Mouse (Mus musculus): ENCODE data around the gene Dcun1d4. TPM values are rescaled to one million over a fixed set of nuclear protein-coding genes. Genes with fewer than 3 reads are reported as not detected.

Gene Dcun1d4
- 0.06 TPM in 1 of 2 replicates, not detected in the other for polyA plus RNA-seq (2012)

DNA sequence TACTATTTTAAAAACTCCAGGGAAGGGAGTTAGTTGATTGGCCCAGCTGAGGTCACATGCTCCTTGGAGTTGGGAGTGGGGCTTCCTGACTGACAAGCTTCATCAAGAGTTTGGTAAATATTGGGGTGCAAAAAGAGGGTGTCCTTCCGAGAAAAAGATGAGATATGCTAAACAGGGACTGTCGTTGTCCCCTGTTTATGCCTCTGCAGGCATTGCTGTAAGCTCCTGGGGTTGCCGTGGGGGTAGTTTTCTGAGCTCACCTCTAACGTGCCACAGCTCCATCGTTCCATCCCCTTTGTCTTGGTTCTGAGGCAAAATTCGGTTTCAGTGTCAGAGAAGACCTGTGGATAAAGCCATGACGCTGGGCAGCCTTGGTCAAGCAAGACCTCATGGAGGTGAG, at the start of gene Dcun1d4:
Dcun1d4 (plus strand) TSS at position 301 of the 400 bp plus-strand sequence.
- Histone ChIP-seq H3K4me3 (replicated peaks) (no peak within 1 kb of the TSS), H3K4me1 (ENCODE audit: control insufficient read depth) (no peaks in the 10 kb centered on the region), H3K9me3 (ENCODE audit: control insufficient read depth, low read length) (no peaks in the 10 kb centered on the region), H3K27me3 (ENCODE audit: control insufficient read depth) (0 out of 2 replicates have a peak, but pooled peaks cover 3% of the 10 kb centered on the region), H3K36me3 (ENCODE audit: control insufficient read depth) (no peaks in the 10 kb centered on the region)
- TF ChIP-seq TAL1 (IDR thresholded peaks at IDR 0.05; ENCODE audit: low read length) = no peak
- TF ChIP-seq GATA1 (IDR thresholded peaks at IDR 0.05; ENCODE audit: low read length) = no peak

DNA sequence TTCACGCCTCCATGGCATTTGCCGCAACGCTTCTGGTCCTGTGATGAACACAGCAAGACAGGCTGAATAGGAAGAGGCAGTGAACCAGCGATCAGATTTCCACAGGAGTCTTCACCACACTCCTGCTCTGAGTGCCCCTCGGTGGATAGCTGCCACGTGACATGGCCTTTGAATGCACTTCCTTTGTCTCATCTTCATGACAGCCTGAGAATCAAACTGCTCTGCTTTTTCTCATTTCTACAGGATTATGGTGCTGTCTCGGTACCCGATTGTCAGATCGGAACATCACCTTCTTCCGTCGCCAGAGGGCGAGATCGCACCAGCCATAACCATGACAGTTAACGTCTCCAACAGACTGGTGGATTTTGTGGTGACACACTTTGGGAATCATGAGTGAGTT, 49.2 kb upstream of the Dcun1d4 start:
- Histone ChIP-seq H3K4me3 (replicated peaks) (no peak overlapping the region), H3K4me1 (ENCODE audit: control insufficient read depth) (no peaks in the 10 kb centered on the region), H3K9me3 (ENCODE audit: control insufficient read depth, low read length) (no peaks in the 10 kb centered on the region), H3K36me3 (ENCODE audit: control insufficient read depth) (no peaks in the 10 kb centered on the region), H3K27me3 (ENCODE audit: control insufficient read depth) (no peaks in the 10 kb centered on the region)
- no peak for TF ChIP-seq GATA1 (IDR thresholded peaks at IDR 0.05; ENCODE audit: low read length)
- TF ChIP-seq TAL1 (IDR thresholded peaks at IDR 0.05; ENCODE audit: low read length) = no peak

DNA sequence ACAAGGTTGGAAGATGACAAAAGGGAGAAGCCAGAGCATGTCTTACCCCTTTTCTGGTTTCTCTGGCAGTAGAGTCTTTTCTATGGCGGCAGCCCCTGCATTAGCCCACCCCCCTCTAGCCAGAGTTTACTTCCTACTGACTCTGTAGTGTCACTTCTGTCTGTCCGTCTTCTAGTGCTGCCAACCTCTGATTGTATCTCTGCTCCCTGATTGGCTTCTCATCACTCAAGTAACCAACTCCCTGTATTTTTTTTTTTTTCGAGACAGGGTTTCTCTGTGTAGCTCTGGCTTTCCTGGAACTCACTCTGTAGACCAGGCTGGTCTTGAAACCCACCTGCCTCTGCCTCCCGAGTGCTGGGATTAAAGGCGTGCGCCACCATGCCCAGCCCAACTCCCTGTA, 48.0 kb upstream of the Dcun1d4 start:
- H3K4me3 ChIP-seq (replicated peaks) = no peak overlapping the region
- H3K4me1 ChIP-seq (ENCODE audit: control insufficient read depth) = no peaks in the 10 kb centered on the region
- H3K36me3 ChIP-seq (ENCODE audit: control insufficient read depth) = no peaks in the 10 kb centered on the region
- no peak for TF ChIP-seq TAL1 (IDR thresholded peaks at IDR 0.05; ENCODE audit: low read length)
- TF ChIP-seq GATA1 (IDR thresholded peaks at IDR 0.05; ENCODE audit: low read length) = no peak
- no peaks in the 10 kb centered on the region for H3K27me3 ChIP-seq (ENCODE audit: control insufficient read depth)
- H3K9me3 ChIP-seq (ENCODE audit: control insufficient read depth, low read length) = no peaks in the 10 kb centered on the region

DNA sequence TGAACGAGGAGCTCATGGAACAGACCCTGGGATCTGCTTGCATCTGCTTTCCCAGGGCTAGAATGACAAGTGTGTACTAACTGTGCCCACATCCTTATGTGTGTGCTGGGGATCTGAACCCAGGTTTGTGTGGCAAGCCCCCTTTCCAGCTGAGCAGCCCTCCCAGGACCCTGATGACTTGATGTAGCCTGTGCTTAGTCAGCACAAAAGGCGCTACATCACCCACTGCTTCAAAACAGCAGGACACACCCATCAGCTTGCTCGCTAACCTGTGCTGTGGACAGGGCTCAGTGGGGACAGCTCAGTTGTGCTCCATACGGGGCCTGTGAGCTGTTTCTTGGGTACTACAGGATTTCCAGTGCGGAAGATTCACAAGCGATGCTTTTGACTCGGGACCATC, 46.0 kb upstream of the Dcun1d4 start:
- H3K9me3 ChIP-seq (ENCODE audit: control insufficient read depth, low read length) = no peaks in the 10 kb centered on the region
- TF ChIP-seq TAL1 (IDR thresholded peaks at IDR 0.05; ENCODE audit: low read length) (no peak), GATA1 (IDR thresholded peaks at IDR 0.05; ENCODE audit: low read length) (no peak)
- no peaks in the 10 kb centered on the region for H3K4me1 ChIP-seq (ENCODE audit: control insufficient read depth)
- H3K27me3 ChIP-seq (ENCODE audit: control insufficient read depth) = no peaks in the 10 kb centered on the region
- H3K36me3 ChIP-seq (ENCODE audit: control insufficient read depth) = no peaks in the 10 kb centered on the region
- no peak overlapping the region for H3K4me3 ChIP-seq (replicated peaks)

DNA sequence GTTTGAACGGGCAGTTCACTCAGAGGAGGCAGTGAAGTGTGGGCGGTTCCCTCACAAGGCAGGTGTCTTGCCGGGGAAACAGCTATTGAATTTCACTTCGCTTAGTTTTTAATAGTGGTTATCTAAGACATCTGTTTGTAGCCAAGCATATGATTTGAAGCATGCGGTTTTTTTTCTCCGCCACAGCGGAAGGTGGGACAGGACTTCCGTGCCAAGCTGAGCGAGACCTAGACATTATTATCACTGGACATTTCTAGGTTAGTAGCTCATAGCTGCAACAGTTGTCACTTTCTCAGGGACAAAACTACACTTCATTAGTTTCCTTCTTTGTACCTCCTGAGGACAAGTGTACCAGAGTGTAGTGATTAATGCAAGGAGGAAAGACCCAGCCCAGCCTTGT, 38.6 kb upstream of the Dcun1d4 start:
- H3K27me3 ChIP-seq (ENCODE audit: control insufficient read depth) = no peaks in the 10 kb centered on the region
- TF ChIP-seq TAL1 (IDR thresholded peaks at IDR 0.05; ENCODE audit: low read length) = no peak
- H3K4me3 ChIP-seq (replicated peaks) = no peak overlapping the region
- H3K9me3 ChIP-seq (ENCODE audit: control insufficient read depth, low read length) = no peaks in the 10 kb centered on the region
- no peaks in the 10 kb centered on the region for H3K36me3 ChIP-seq (ENCODE audit: control insufficient read depth)
- H3K4me1 ChIP-seq (ENCODE audit: control insufficient read depth) = no peaks in the 10 kb centered on the region

DNA sequence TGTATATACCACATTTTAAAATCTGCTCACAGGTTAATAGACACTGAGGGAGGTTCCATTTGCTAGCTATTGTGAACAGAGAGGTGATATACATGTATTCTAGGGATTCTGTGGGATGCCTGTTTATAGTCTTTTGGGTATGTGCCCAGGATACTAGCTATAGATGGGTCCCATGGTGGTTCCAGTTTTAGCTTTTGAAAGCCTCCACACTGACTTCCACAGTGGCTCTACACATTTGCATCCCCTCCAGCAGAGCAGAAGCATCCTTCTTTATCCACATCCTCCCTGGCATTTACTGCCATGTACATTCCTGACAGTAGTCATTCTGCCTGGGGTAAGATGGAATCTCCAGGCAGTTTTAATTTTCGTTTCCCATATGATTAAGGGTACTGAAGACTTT, 30.5 kb upstream of the Dcun1d4 start:
- Histone ChIP-seq H3K4me3 (replicated peaks) (no peak overlapping the region), H3K36me3 (ENCODE audit: control insufficient read depth) (no peaks in the 10 kb centered on the region)
- TF ChIP-seq TAL1 (IDR thresholded peaks at IDR 0.05; ENCODE audit: low read length) (no peak), GATA1 (IDR thresholded peaks at IDR 0.05; ENCODE audit: low read length) (no peak)

DNA sequence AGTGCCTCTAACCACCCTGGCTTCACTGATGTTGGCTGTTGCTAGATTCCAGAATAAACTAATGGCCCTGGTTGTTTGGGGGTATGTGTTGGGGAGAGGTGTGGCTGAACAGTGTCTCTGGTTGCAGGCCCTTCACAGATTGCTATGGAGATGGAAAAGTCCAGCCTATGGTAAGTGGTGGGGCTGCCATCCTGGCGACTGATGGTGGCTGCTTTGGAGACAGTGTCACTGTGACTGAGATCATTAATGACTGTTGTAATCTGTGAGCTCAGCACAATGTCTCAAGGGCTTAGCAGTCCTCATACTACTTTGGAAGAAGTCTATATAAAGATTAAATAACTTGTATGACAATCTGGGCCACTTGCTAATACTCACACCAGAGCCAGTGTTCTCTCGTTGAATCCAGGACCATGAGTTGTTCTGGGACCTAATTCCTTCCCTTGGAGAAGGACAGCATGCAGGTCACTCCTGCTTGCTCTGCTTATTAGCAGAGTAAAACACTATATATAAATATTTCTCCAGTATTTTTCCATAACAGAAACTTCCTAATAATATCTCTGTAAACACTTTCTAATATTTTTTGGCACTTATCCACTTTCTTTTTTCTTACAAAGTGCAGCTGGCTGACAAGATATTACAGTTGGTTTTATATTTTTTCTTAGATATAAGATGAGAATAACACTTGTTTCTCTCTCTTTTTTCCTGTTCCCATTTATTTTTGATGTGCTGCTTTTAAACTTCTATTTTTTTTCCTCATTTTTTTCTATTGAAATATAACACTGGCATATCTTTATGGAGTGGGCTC, 26.1 kb upstream of the Dcun1d4 start:
- no peaks in the 10 kb centered on the region for H3K9me3 ChIP-seq (ENCODE audit: control insufficient read depth, low read length)
- no peaks in the 10 kb centered on the region for H3K27me3 ChIP-seq (ENCODE audit: control insufficient read depth)
- H3K4me1 ChIP-seq (ENCODE audit: control insufficient read depth) = no peaks in the 10 kb centered on the region
- TF ChIP-seq TAL1 (IDR thresholded peaks at IDR 0.05; ENCODE audit: low read length) (no peak), GATA1 (IDR thresholded peaks at IDR 0.05; ENCODE audit: low read length) (no peak)
- no peak overlapping the region for H3K4me3 ChIP-seq (replicated peaks)
- no peaks in the 10 kb centered on the region for H3K36me3 ChIP-seq (ENCODE audit: control insufficient read depth)

More for the DNA sequence above, 30.5 kb upstream of the Dcun1d4 start:
- Histone ChIP-seq H3K4me1 (ENCODE audit: control insufficient read depth) (no peaks in the 10 kb centered on the region), H3K9me3 (ENCODE audit: control insufficient read depth, low read length) (no peaks in the 10 kb centered on the region), H3K27me3 (ENCODE audit: control insufficient read depth) (no peaks in the 10 kb centered on the region)

DNA sequence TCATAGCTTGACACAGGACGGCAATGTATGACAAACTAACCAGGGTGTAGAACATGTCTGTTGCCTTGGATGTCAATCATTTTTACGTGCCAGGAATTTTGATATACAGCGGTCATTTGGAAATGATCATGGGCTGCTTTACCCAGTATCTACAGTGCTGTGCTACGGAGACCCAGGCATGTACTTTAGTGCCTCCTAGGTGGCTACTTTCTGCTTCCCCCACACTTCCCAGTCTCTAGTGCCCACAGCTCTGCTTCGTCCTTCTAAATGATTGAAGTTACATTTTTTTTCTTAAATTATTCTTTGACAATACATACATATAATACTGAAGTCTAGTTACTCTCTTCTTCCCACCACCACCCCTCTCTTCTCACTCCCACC, 25.5 kb upstream of the Dcun1d4 start:
- Histone ChIP-seq H3K4me1 (ENCODE audit: control insufficient read depth) (no peaks in the 10 kb centered on the region), H3K4me3 (replicated peaks) (no peak overlapping the region), H3K27me3 (ENCODE audit: control insufficient read depth) (no peaks in the 10 kb centered on the region), H3K36me3 (ENCODE audit: control insufficient read depth) (no peaks in the 10 kb centered on the region), H3K9me3 (ENCODE audit: control insufficient read depth, low read length) (no peaks in the 10 kb centered on the region)
- TF ChIP-seq TAL1 (IDR thresholded peaks at IDR 0.05; ENCODE audit: low read length) (no peak), GATA1 (IDR thresholded peaks at IDR 0.05; ENCODE audit: low read length) (no peak)

DNA sequence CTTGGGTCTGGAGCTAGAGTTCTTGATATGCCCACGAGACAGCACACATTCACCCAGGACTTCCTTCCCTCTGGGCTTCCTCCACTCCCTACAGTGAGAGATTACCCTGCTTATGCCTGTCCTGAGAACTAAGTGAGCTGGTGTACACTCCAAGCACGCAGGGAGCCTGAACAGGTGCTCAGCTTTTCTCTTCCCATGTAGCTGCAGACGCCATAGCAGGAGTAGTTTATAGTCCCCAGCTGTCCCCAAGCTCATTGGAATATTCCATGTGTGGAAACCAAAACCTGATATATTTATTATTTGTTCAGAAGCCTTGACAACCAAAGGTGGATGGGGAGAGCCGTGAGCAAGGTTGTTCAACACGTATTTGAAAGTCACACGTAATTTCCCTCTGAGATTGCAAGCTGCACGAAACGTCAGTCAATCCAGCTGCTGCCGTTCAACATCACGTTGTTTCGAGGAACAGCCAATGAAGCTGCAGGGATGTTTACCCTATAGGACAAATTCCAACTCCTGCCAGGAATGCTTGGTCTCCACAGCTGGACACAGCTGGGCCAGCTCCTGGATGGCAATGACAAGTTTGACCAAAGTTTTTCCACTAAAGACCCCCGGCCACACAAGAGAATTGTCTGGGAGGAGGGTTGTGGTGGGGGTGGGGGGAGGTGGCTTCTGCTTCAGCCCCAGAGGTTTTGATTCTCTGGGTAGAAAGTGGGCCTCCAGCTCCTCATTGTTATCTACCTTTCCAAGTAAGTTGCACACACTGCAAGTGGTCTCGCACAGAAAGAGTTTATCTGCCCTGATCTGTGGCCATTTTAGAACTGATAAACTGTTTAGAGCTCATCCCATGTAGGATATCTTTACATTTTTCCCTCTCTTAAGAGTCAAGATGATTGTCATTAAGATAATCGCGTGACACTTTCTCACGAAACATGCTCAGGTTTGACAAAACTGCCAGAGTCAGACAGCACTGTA, 12.1 kb upstream of the Dcun1d4 start:
- no peaks in the 10 kb centered on the region for H3K4me1 ChIP-seq (ENCODE audit: control insufficient read depth)
- no peaks in the 10 kb centered on the region for H3K27me3 ChIP-seq (ENCODE audit: control insufficient read depth)
- no peak overlapping the region for H3K4me3 ChIP-seq (replicated peaks)
- TF ChIP-seq GATA1 (IDR thresholded peaks at IDR 0.05; ENCODE audit: low read length) = no peak
- TF ChIP-seq TAL1 (IDR thresholded peaks at IDR 0.05; ENCODE audit: low read length) = no peak
- H3K9me3 ChIP-seq (ENCODE audit: control insufficient read depth, low read length) = no peaks in the 10 kb centered on the region
- no peaks in the 10 kb centered on the region for H3K36me3 ChIP-seq (ENCODE audit: control insufficient read depth)

Measured in erythroblast, embryonic 14.5 days (primary cell).